Comparison of ENCODE assay signal across 7 mouse cellular contexts in the genomic region with DNA sequence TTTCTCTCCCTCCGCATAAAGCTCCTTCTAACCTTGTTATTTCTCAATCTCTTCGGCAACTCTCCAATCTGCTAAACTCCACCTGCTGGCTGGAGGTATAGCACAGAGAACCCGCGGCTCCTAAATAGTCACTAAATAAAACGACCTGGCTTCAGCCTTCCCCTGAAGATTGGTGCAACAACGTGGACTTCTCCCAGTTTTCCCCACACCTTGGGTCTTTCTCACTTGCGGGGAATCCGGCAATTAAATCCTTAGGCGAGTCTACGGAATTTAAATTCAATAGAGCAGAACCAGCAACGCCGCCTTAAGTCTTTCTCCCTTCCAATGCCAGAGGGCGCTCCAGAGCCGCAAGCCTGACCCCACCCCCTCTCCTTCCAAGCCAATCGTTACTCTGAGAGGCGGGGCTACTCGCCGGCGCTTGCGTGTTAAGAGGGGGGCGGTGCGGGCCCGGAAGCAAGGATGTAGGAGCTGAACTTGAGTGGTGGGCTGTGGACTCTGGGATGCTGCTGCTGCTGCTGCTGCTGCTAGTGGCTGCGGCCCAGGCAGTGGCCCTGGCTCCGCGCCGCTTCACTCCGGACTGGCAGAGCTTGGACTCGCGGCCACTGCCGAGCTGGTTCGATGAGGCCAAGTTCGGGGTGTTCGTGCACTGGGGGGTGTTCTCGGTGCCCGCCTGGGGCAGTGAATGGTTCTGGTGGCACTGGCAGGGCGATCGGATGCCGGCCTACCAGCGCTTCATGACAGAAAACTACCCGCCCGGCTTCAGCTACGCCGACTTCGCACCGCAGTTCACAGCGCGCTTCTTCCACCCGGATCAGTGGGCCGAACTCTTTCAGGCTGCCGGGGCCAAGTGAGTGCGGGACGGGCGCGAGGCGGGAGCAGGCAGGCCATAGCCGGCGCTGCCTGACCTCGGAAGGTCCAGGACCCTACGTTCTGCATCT. TPM values are rescaled to one million over a fixed set of nuclear protein-coding genes. Genes with fewer than 3 reads are reported as not detected.
DNase-seq lines count a peak whose midpoint lies in the region; ATAC-seq lines count a peak whose summit lies in the region.

Gene Fuca1, plus strand, starts transcription at position 432 of the 938 bp plus-strand sequence.

- peak within 1 kb of the TSS; percentile 82 for H3K9ac ChIP-seq in embryonic facial prominence, embryonic 11.5 days (replicated peaks; ENCODE audit: low read length)
- peak within 1 kb of the TSS; percentile 86 for H3K9ac ChIP-seq in midbrain, embryonic 13.5 days (replicated peaks)

- peak within 1 kb of the TSS; percentile 92 for H3K4me2 ChIP-seq in embryonic facial prominence, embryonic 11.5 days (ENCODE audit: low read depth, low read length)
- H3K4me2 ChIP-seq in midbrain, embryonic 13.5 days (replicated peaks), result peak within 1 kb of the TSS; percentile 87

- H3K4me3 ChIP-seq in embryonic facial prominence, embryonic 11.5 days (ENCODE audit: low read depth, low read length), result peak within 1 kb of the TSS; percentile 68
- H3K4me3 ChIP-seq in limb, embryonic 10.5 days, result peak within 1 kb of the TSS; percentile 73
- H3K4me3 ChIP-seq in midbrain, embryonic 13.5 days (replicated peaks), result peak within 1 kb of the TSS; percentile 77

- H3K9me3 ChIP-seq in embryonic facial prominence, embryonic 11.5 days (replicated peaks; ENCODE audit: control insufficient read depth, low read length), result no peaks in the 10 kb centered on the region
- no peaks in the 10 kb centered on the region for H3K9me3 ChIP-seq in limb, embryonic 10.5 days (replicated peaks)
- no peaks in the 10 kb centered on the region for H3K9me3 ChIP-seq in midbrain, embryonic 13.5 days

- peak; percentile 97 for DNase-seq in adrenal gland, postnatal 14 days
- peak; percentile 98 for DNase-seq in embryonic facial prominence, embryonic 11.5 days (ENCODE audit: low spot score)
- DNase-seq in kidney, adult 11 months, result peak; percentile 95
- DNase-seq in limb, embryonic 10.5 days (ENCODE audit: low spot score), result peak; percentile 94
- DNase-seq in spleen, adult 12 weeks (ENCODE audit: low spot score), result peak; percentile 96

- H3K27ac ChIP-seq in embryonic facial prominence, embryonic 11.5 days (replicated peaks; ENCODE audit: low read depth, low read length), result 0 out of 2 replicates have a peak within 1 kb of the TSS, but pooled peaks have one; percentile 53
- peak within 1 kb of the TSS; percentile 83 for H3K27ac ChIP-seq in limb, embryonic 10.5 days
- H3K27ac ChIP-seq in midbrain, embryonic 13.5 days, result peak within 1 kb of the TSS; percentile 87

- peaks cover 2% of the 10 kb centered on the region; the same call in 1 of the 2 replicates for H3K4me1 ChIP-seq in embryonic facial prominence, embryonic 11.5 days (ENCODE audit: control insufficient read depth, insufficient read depth, low read length)
- H3K4me1 ChIP-seq in limb, embryonic 10.5 days, result peaks cover 10% of the 10 kb centered on the region
- peaks cover 19% of the 10 kb centered on the region for H3K4me1 ChIP-seq in midbrain, embryonic 13.5 days (replicated peaks)

- H3K27me3 ChIP-seq in embryonic facial prominence, embryonic 11.5 days (ENCODE audit: control insufficient read depth, insufficient read depth, low read length), result no peaks in the 10 kb centered on the region
- H3K27me3 ChIP-seq in limb, embryonic 10.5 days (ENCODE audit: low read depth, poor library complexity, severe bottlenecking), result no peaks in the 10 kb centered on the region
- no peaks in the 10 kb centered on the region for H3K27me3 ChIP-seq in midbrain, embryonic 13.5 days

- H3K36me3 ChIP-seq in embryonic facial prominence, embryonic 11.5 days (replicated peaks; ENCODE audit: control insufficient read depth, insufficient read depth, low read depth, low read length), result no peaks in the 10 kb centered on the region
- H3K36me3 ChIP-seq in limb, embryonic 10.5 days, result peaks cover 16% of the 10 kb centered on the region
- peaks cover 16% of the 10 kb centered on the region for H3K36me3 ChIP-seq in midbrain, embryonic 13.5 days

- peak; percentile 89 for ATAC-seq in embryonic facial prominence, embryonic 11.5 days (replicated peaks; ENCODE audit: insufficient number of reproducible peaks, low FRiP score, low TSS enrichment, low read depth)
- ATAC-seq in granulocyte monocyte progenitor cell, adult 5-6 weeks (replicated peaks; ENCODE audit: poor library complexity, severe bottlenecking), result peak; percentile 78
- ATAC-seq in midbrain, embryonic 13.5 days, result peak; percentile 99

- WGBS in embryonic facial prominence, embryonic 11.5 days, result 3% methylated on average over 60 of the region's 60 CpGs
- WGBS in limb, embryonic 10.5 days, result 2% methylated on average over 60 of the region's 60 CpGs
- WGBS in midbrain, embryonic 13.5 days, result 2% methylated on average over 60 of the region's 60 CpGs

RNA-seq across cellular contexts. Expression of gene Fuca1, which starts in this region (rescaled TPM):
- 90.1 and 94.3 TPM in 2 replicates for total RNA-seq in adrenal gland, postnatal 14 days (2021)
- 39.2 and 45.5 TPM in 2 replicates for polyA plus RNA-seq in embryonic facial prominence, embryonic 11.5 days (2014; fragmentation: Nextera tagmentation; extraction: Ambion mirVana)
- 62.1 and 116 TPM in 2 replicates for total RNA-seq in granulocyte monocyte progenitor cell, adult 5-6 weeks (2014; fragmentation: Nextera tagmentation)
- 68.2 and 68.6 TPM in 2 replicates for total RNA-seq in granulocyte monocyte progenitor cell, adult 5-6 weeks (2017)
- polyA plus RNA-seq in limb, embryonic 10.5 days (2016; fragmentation: Nextera tagmentation; extraction: Ambion mirVana), result 42.5 and 52.3 TPM in 2 replicates
- polyA plus RNA-seq in midbrain, embryonic 13.5 days (2015; fragmentation: Nextera tagmentation; extraction: Ambion mirVana), result 49.5 and 52.9 TPM in 2 replicates

Comparison
In these comparisons a context has a peak if more than half of its experiments do, and no peak if none do; other contexts are left out.
1. Peak in every context shown above with its lines: DNase-seq, ATAC-seq, H3K4me3 ChIP-seq and H3K27ac ChIP-seq.